Mouse (Mus musculus): Measurements from ENCODE around the gene Akr1c14. TPM values are rescaled to one million over a fixed set of nuclear protein-coding genes. Genes with fewer than 3 reads are reported as not detected.
"Not testable (repeated sequence)": the region's sequence is repeated elsewhere in the genome, so short reads cannot be mapped to it uniquely, and the experiment has no call there.

The Akr1c14 gene
- total and polyA plus RNA-seq, 3 experiments = not detected

- H3K9ac ChIP-seq (ENCODE audit: insufficient read depth, low read depth); H3K4me3 ChIP-seq (replicated peaks in 1 of 3; ENCODE audit: low read depth in 2 of 3, low read length in 2 of 3, poor library complexity in 1 of 3); H3K4me2 ChIP-seq (ENCODE audit: insufficient read depth, low read depth, poor library complexity, severe bottlenecking); H3K4me1 ChIP-seq (ENCODE audit: control insufficient read depth in 1 of 2, insufficient read depth in 2 of 2); dilution Hi-C loops (cut with MboI; ENCODE audit: extremely low pct_ligation_motif_present, extremely low pct_unique_long_range_greater_than_20kb, low sequenced_read_pairs); H3K27ac ChIP-seq (ENCODE audit: insufficient read depth, low read depth); H3K27me3 ChIP-seq (replicated peaks); in situ Hi-C loops (cut with MboI; ENCODE audit: low pct_ligation_motif_present, low pct_unique_long_range_greater_than_20kb, low sequenced_read_pairs); DNase-seq (ENCODE audit: extremely low read depth); H3K36me3 ChIP-seq (replicated peaks in 1 of 2; ENCODE audit: control insufficient read depth in 1 of 2, insufficient read depth in 1 of 2, low read length in 1 of 2); H3K9me3 ChIP-seq (replicated peaks; ENCODE audit: low read length); H3K79me2 ChIP-seq (replicated peaks; ENCODE audit: control insufficient read depth, extremely low read depth, insufficient read depth, poor library complexity, severe bottlenecking): not testable (repeated sequence)
- TF ChIP-seq CTCF (conservative IDR thresholded peaks at IDR 0.05 in 1 of 2, IDR thresholded peaks at IDR 0.05 in 1 of 2; ENCODE audit: low read depth in 2 of 2, low read length in 2 of 2) = peak in 1 of 2 experiments; percentile 57; a peak in 2 of 4 replicates
These were observed 9.4 kb downstream of the Akr1c14 start for GRCm38 (mm10) chr13:4058239-4058638.

GRCm38 (mm10) chr13:4059363-4059762 is 10.6 kb downstream of the Akr1c14 start:
- Histone ChIP-seq H3K9me3 (replicated peaks; ENCODE audit: low read length) (no peaks in the 10 kb centered on the region), H3K4me3 (replicated peaks in 1 of 3; ENCODE audit: low read depth in 2 of 3, low read length in 2 of 3, poor library complexity in 1 of 3) (no peak overlapping the region), H3K79me2 (replicated peaks; ENCODE audit: control insufficient read depth, extremely low read depth, insufficient read depth, poor library complexity, severe bottlenecking) (no peaks in the 10 kb centered on the region), H3K27me3 (replicated peaks) (no peaks in the 10 kb centered on the region), H3K36me3 (replicated peaks in 1 of 2; ENCODE audit: control insufficient read depth in 1 of 2, insufficient read depth in 1 of 2, low read length in 1 of 2) (no peaks in the 10 kb centered on the region), H3K4me1 (ENCODE audit: control insufficient read depth in 1 of 2, insufficient read depth in 2 of 2) (no peaks in the 10 kb centered on the region), H3K9ac (ENCODE audit: insufficient read depth, low read depth) (no peak overlapping the region), H3K4me2 (ENCODE audit: insufficient read depth, low read depth, poor library complexity, severe bottlenecking) (peak overlapping the region; percentile 50; the same call in 1 of the 2 replicates), H3K27ac (ENCODE audit: insufficient read depth, low read depth) (no peak overlapping the region)
- in situ Hi-C loops (cut with MboI; ENCODE audit: low pct_ligation_motif_present, low pct_unique_long_range_greater_than_20kb, low sequenced_read_pairs) (no loop called here), dilution Hi-C loops (cut with MboI; ENCODE audit: extremely low pct_ligation_motif_present, extremely low pct_unique_long_range_greater_than_20kb, low sequenced_read_pairs) (no loop called here)
- no peak for DNase-seq (ENCODE audit: extremely low read depth)
- TF ChIP-seq RAD21 (IDR thresholded peaks at IDR 0.05; ENCODE audit: low read depth, low read length) (no peak), JUN (IDR thresholded peaks at IDR 0.05; ENCODE audit: insufficient read depth, low read depth, low read length) (no peak), JUND (conservative IDR thresholded peaks at IDR 0.05; ENCODE audit: low read depth, low read length) (no peak), ZC3H11A (IDR thresholded peaks at IDR 0.05; ENCODE audit: low read depth, low read length) (no peak), MAX (IDR thresholded peaks at IDR 0.05; ENCODE audit: low read length) (no peak), TCF12 (IDR thresholded peaks at IDR 0.05; ENCODE audit: low read depth, low read length) (no peak), SIN3A (IDR thresholded peaks at IDR 0.05; ENCODE audit: low read length) (no peak), NRF1 (IDR thresholded peaks at IDR 0.05; ENCODE audit: low read depth, low read length) (no peak), ETS1 (conservative IDR thresholded peaks at IDR 0.05; ENCODE audit: low read depth, low read length) (no peak), IRF4 (IDR thresholded peaks at IDR 0.05; ENCODE audit: low read depth, low read length) (no peak), UBTF (IDR thresholded peaks at IDR 0.05; ENCODE audit: low read depth, low read length) (no peak), USF2 (conservative IDR thresholded peaks at IDR 0.05; ENCODE audit: low read depth, low read length) (no peak), ZNF384 (IDR thresholded peaks at IDR 0.05; ENCODE audit: low read depth, low read length) (no peak), E2F4 (IDR thresholded peaks at IDR 0.05; ENCODE audit: insufficient replicate concordance, low read depth, low read length) (no peak), MYC (IDR thresholded peaks at IDR 0.05; ENCODE audit: low read depth, low read length) (no peak), POLR2AphosphoS2 (IDR thresholded peaks at IDR 0.05; ENCODE audit: low read depth, low read length) (no peak), KAT2A (IDR thresholded peaks at IDR 0.05; ENCODE audit: insufficient replicate concordance, low read length) (no peak), BHLHE40 (IDR thresholded peaks at IDR 0.05; ENCODE audit: low read depth, low read length) (no peak)
